Mouse (Mus musculus) left cerebral cortex, postnatal 14 days (tissue): Measurements from ENCODE around the gene Gm17416. TPM values are rescaled to one million over a fixed set of nuclear protein-coding genes. Genes with fewer than 3 reads are reported as not detected.
A peak's percentile ranks its signal among the peaks of the same experiment; 100 is the strongest.

Source experiments
- DNase-seq, 2 experiments: peaks; one replicate each; pipeline ENCODE4 v3.0.0; 2021 to 2022; ENCODE audit warnings: low spot score in 2 of 2, mixed read lengths in 1 of 2
- intact Hi-C: fragments of 180-260 bp; cut with DNase I; formaldehyde crosslinking; loops from one replicate; pipeline ENCODE4 v1.15.1; 2025
- long read RNA-seq, 2 experiments: library from polyadenylated mRNA; stranded (forward); transcript quantifications; one replicate each; pipeline ENCODE4 v2.0.0; 2021
- total RNA-seq, 2 experiments: library from RNA; stranded (reverse); gene quantifications; 2 replicates each; pipeline ENCODE4 v1.2.3; 2021

The Gm17416 gene
- total RNA-seq = not detected
- long read RNA-seq, experiment 1 = 0 reads
- long read RNA-seq, experiment 2 = 0 reads

- no peak for DNase-seq
- intact Hi-C loops = no loop called here
Observed at GRCm38 (mm10) chr2:152569038-152569437, at the start of gene Gm17416. Gene Gm17416 (plus strand): TSS chr2:152569338.

GRCm38 (mm10) chr2:152539944-152540710, 29.0 kb upstream of the Gm17416 start, which contains the start of gene Defb29:
Gene Defb29 (minus strand): TSS chr2:152540098.
- intact Hi-C loops = loop anchor here (5.0 kb wide), 1 partner anchor 88 kb away; no protein-coding TSS in a partner anchor
- no peak for DNase-seq

- intact Hi-C loops = loop anchor here (5.0 kb wide), 1 partner anchor 90 kb away; no protein-coding TSS in a partner anchor
- no peak for DNase-seq
Observed at GRCm38 (mm10) chr2:152541979-152542378, 27.2 kb upstream of the Gm17416 start.

- DNase-seq = no peak
- intact Hi-C loops = loop anchor here (5.0 kb wide), 1 partner anchor 91 kb away; no protein-coding TSS in a partner anchor
Observed at GRCm38 (mm10) chr2:152542897-152543296, 26.2 kb upstream of the Gm17416 start.

- intact Hi-C loops = loop anchor here (5.0 kb wide), 1 partner anchor 91 kb away; no protein-coding TSS in a partner anchor
- DNase-seq = no peak
Observed at GRCm38 (mm10) chr2:152543478-152543877, 25.7 kb upstream of the Gm17416 start.

GRCm38 (mm10) chr2:152544691-152545090, 24.4 kb upstream of the Gm17416 start:
- DNase-seq = peak; percentile 77 to 86
- intact Hi-C loops = loop anchor here (1.0 to 5.0 kb wide), 2 partner anchors 74 to 92 kb away; no protein-coding TSS in a partner anchor

- intact Hi-C loops = no loop called here
- DNase-seq = no peak
Observed at GRCm38 (mm10) chr2:152548124-152548523, 21.0 kb upstream of the Gm17416 start.

- DNase-seq = peak; percentile 69 to 82
- intact Hi-C loops = no loop called here
Observed at GRCm38 (mm10) chr2:152553774-152554423, 15.2 kb upstream of the Gm17416 start.

GRCm38 (mm10) chr2:152556655-152557054, 12.5 kb upstream of the Gm17416 start:
- intact Hi-C loops = no loop called here
- DNase-seq = no peak

- no peak for DNase-seq
- intact Hi-C loops = no loop called here
Observed at GRCm38 (mm10) chr2:152569881-152570280, 743 bp downstream of the Gm17416 start.

GRCm38 (mm10) chr2:152570313-152570712, 1.2 kb downstream of the Gm17416 start:
- intact Hi-C loops = no loop called here
- no peak for DNase-seq

GRCm38 (mm10) chr2:152572114-152572794, 3.1 kb downstream of the Gm17416 start, which contains the start of gene Defb21:
Gene Defb21 (plus strand): TSS chr2:152572744.
- intact Hi-C loops = no loop called here
- DNase-seq = no peak

- intact Hi-C loops = no loop called here
Observed at GRCm38 (mm10) chr2:152573484-152573883, 4.3 kb downstream of the Gm17416 start.

GRCm38 (mm10) chr2:152580107-152580506, 11.0 kb downstream of the Gm17416 start, which contains the start of gene Defb19:
Gene Defb19 (minus strand): TSS chr2:152580312.
- intact Hi-C loops = no loop called here
- no peak for DNase-seq

More at GRCm38 (mm10) chr2:152573484-152573883, 4.3 kb downstream of the Gm17416 start:
- no peak for DNase-seq

- DNase-seq = no peak
- intact Hi-C loops = no loop called here
Observed at GRCm38 (mm10) chr2:152580612-152581011, 11.5 kb downstream of the Gm17416 start.

- intact Hi-C loops = no loop called here
- peak; percentile 11 to 14 for DNase-seq
Observed at GRCm38 (mm10) chr2:152586926-152587560, 17.9 kb downstream of the Gm17416 start.

GRCm38 (mm10) chr2:152588450-152588849, 19.3 kb downstream of the Gm17416 start:
- intact Hi-C loops = no loop called here
- no peak for DNase-seq

- no peak for DNase-seq
- intact Hi-C loops = no loop called here
Observed at GRCm38 (mm10) chr2:152589021-152589420, 19.9 kb downstream of the Gm17416 start.

GRCm38 (mm10) chr2:152599299-152599698, 30.2 kb downstream of the Gm17416 start, which contains the start of gene Defb45:
Gene Defb45 (minus strand): TSS chr2:152599399.
- DNase-seq = no peak
- intact Hi-C loops = no loop called here
